Mouse (Mus musculus): ENCODE data around the gene Psg22. TPM values are rescaled to one million over a fixed set of nuclear protein-coding genes. Genes with fewer than 3 reads are reported as not detected.
"Not testable (repeated sequence)": the region's sequence is repeated elsewhere in the genome, so short reads cannot be mapped to it uniquely, and the experiment has no call there.

The Psg22 gene
- not detected for total RNA-seq (2021)
- long read RNA-seq, experiment 1, result 0 reads
- long read RNA-seq, experiment 2, result 0 reads

GRCm38 (mm10) chr7:18717790-18718189 lies at the start of gene Psg22:
TSS of gene Psg22 (plus strand) at chr7:18718090.
- Histone ChIP-seq H3K4me3 (no peak within 1 kb of the TSS), H3K27ac (no peak within 1 kb of the TSS)
- DNase-seq (ENCODE audit: extremely low spot score in 1 of 2, low spot score in 2 of 2), result no peak
- intact Hi-C loops (cut with DNase I), result no loop called here
- TF ChIP-seq CTCF (IDR thresholded peaks at IDR 0.05), result no peak

GRCm38 (mm10) chr7:18679772-18680171 lies 38.1 kb upstream of the Psg22 start:
- TF ChIP-seq CTCF (IDR thresholded peaks at IDR 0.05), result peak; percentile 74
- DNase-seq (ENCODE audit: extremely low spot score in 1 of 2, low spot score in 2 of 2), result peak in 1 of 2 experiments; percentile 33
- Histone ChIP-seq H3K27ac (no peak overlapping the region), H3K4me3 (no peak overlapping the region)
- intact Hi-C loops (cut with DNase I), result loop anchor here (2.0 to 5.0 kb wide), 2 partner anchors 467 to 1605 kb away; partner anchors contain the start of gene Psg16

GRCm38 (mm10) chr7:18685586-18685985 lies 32.3 kb upstream of the Psg22 start:
- no peak for TF ChIP-seq CTCF (IDR thresholded peaks at IDR 0.05)
- no peak for DNase-seq (ENCODE audit: extremely low spot score in 1 of 2, low spot score in 2 of 2)
- no peak overlapping the region for H3K4me3 ChIP-seq
- no peak overlapping the region for H3K27ac ChIP-seq
- intact Hi-C loops (cut with DNase I), result no loop called here

GRCm38 (mm10) chr7:18686085-18686484 lies 31.8 kb upstream of the Psg22 start, which contains the start of gene Psg20:
TSS of gene Psg20 (minus strand) at chr7:18686185.
- no peak for DNase-seq (ENCODE audit: extremely low spot score in 1 of 2, low spot score in 2 of 2)
- H3K4me3 ChIP-seq, result no peak within 1 kb of the TSS
- H3K27ac ChIP-seq, result no peak within 1 kb of the TSS
- TF ChIP-seq CTCF (IDR thresholded peaks at IDR 0.05), result no peak
- intact Hi-C loops (cut with DNase I), result no loop called here

- H3K27ac ChIP-seq; intact Hi-C loops (cut with DNase I); H3K4me3 ChIP-seq; DNase-seq (ENCODE audit: extremely low spot score in 1 of 2, low spot score in 2 of 2): not testable (repeated sequence)
- TF ChIP-seq CTCF (IDR thresholded peaks at IDR 0.05), result peak; percentile 47
Measured at GRCm38 (mm10) chr7:18710331-18710730, 7.6 kb upstream of the Psg22 start.

- TF ChIP-seq CTCF (IDR thresholded peaks at IDR 0.05), result no peak
- DNase-seq (ENCODE audit: extremely low spot score in 1 of 2, low spot score in 2 of 2), result no peak
- Histone ChIP-seq H3K27ac (no peak overlapping the region), H3K4me3 (no peak overlapping the region)
- intact Hi-C loops (cut with DNase I), result no loop called here
Measured at GRCm38 (mm10) chr7:18710846-18711245, 7.0 kb upstream of the Psg22 start.

- no peak overlapping the region for H3K4me3 ChIP-seq
- no peak for TF ChIP-seq CTCF (IDR thresholded peaks at IDR 0.05)
- no peak overlapping the region for H3K27ac ChIP-seq
Measured at GRCm38 (mm10) chr7:18715546-18715945, 2.3 kb upstream of the Psg22 start.

GRCm38 (mm10) chr7:18724001-18724400 lies 6.1 kb downstream of the Psg22 start:
- no peak for DNase-seq (ENCODE audit: extremely low spot score in 1 of 2, low spot score in 2 of 2)
- Histone ChIP-seq H3K4me3 (no peak overlapping the region), H3K27ac (no peak overlapping the region)
- no peak for TF ChIP-seq CTCF (IDR thresholded peaks at IDR 0.05)
- intact Hi-C loops (cut with DNase I), result no loop called here

More at GRCm38 (mm10) chr7:18715546-18715945, 2.3 kb upstream of the Psg22 start:
- intact Hi-C loops (cut with DNase I), result no loop called here
- no peak for DNase-seq (ENCODE audit: extremely low spot score in 1 of 2, low spot score in 2 of 2)

- H3K27ac ChIP-seq; intact Hi-C loops (cut with DNase I); H3K4me3 ChIP-seq; DNase-seq (ENCODE audit: extremely low spot score in 1 of 2, low spot score in 2 of 2): not testable (repeated sequence)
Measured at GRCm38 (mm10) chr7:18725931-18726330, 8.0 kb downstream of the Psg22 start.

- H3K4me3 ChIP-seq, result no peak overlapping the region
- H3K27ac ChIP-seq, result no peak overlapping the region
- intact Hi-C loops (cut with DNase I), result no loop called here
- DNase-seq (ENCODE audit: extremely low spot score in 1 of 2, low spot score in 2 of 2), result no peak
- no peak for TF ChIP-seq CTCF (IDR thresholded peaks at IDR 0.05)
Measured at GRCm38 (mm10) chr7:18728391-18728790, 10.5 kb downstream of the Psg22 start.

- Histone ChIP-seq H3K4me3 (no peak overlapping the region), H3K27ac (no peak overlapping the region)
- intact Hi-C loops (cut with DNase I), result no loop called here
- no peak for TF ChIP-seq CTCF (IDR thresholded peaks at IDR 0.05)
- DNase-seq (ENCODE audit: extremely low spot score in 1 of 2, low spot score in 2 of 2), result no peak
Measured at GRCm38 (mm10) chr7:18733111-18733510, 15.2 kb downstream of the Psg22 start.

GRCm38 (mm10) chr7:18734451-18734850 lies 16.6 kb downstream of the Psg22 start:
- DNase-seq (ENCODE audit: extremely low spot score in 1 of 2, low spot score in 2 of 2), result no peak
- Histone ChIP-seq H3K4me3 (no peak overlapping the region), H3K27ac (no peak overlapping the region)
- intact Hi-C loops (cut with DNase I), result no loop called here
- TF ChIP-seq CTCF (IDR thresholded peaks at IDR 0.05), result no peak

- Histone ChIP-seq H3K27ac (no peak overlapping the region), H3K4me3 (no peak overlapping the region)
- no peak for TF ChIP-seq CTCF (IDR thresholded peaks at IDR 0.05)
- intact Hi-C loops (cut with DNase I), result no loop called here
- DNase-seq (ENCODE audit: extremely low spot score in 1 of 2, low spot score in 2 of 2), result peak in 1 of 2 experiments; percentile 7
Measured at GRCm38 (mm10) chr7:18746189-18746860, 28.4 kb downstream of the Psg22 start.

GRCm38 (mm10) chr7:18747420-18747819 lies 29.5 kb downstream of the Psg22 start:
- H3K27ac ChIP-seq; intact Hi-C loops (cut with DNase I); DNase-seq (ENCODE audit: extremely low spot score in 1 of 2, low spot score in 2 of 2); H3K4me3 ChIP-seq: not testable (repeated sequence)
